ENCODE assay signal across 8 mouse cellular contexts in the genomic region with DNA sequence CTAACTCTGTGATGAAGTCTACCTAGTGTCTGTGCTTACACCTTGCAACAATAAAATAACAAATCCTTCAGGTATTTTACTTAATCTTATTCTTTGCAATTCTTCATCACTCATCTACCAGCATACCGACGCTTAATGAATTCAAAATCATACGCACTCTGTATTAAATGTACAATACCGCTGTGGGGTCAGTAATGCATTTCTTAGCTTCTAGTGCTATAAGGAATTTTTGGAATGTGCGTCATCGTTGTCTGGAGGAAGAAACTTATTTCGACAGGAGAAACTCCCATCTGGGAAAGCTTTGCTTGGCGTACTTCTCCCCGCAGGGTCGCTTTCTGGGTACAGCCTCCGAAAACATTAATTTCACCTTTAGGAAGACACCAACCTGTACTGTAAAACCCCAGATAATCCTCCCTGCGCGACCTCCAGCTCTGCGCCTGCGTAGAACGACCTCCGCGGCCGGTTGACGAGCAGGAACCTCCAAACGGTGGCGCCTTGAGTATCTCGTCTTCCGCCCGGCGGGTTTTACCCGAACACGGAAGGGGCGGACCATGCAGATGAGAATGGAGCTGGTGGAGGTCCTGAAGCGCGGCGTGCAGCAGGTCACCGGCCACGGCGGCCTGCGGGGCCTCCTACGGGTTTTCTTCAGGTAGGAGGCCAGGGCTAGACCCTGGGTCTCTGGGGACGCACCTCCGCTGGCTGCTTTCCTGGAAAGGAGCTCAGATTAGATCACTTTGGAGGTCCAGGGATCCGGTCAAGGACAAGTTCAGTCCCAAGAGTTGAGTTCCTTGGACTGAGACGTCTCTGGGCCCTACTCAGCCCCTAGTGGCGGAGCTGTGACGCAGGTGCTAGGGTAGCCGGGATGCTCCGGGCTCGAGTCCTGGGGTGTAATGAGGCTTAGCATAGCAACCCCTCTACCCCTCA. TPM values are rescaled to one million over a fixed set of nuclear protein-coding genes. Genes with fewer than 3 reads are reported as not detected.
DNase-seq lines count a peak whose midpoint lies in the region; ATAC-seq lines count a peak whose summit lies in the region.

A gene (plus strand): TSS at position 239 of the 924 bp plus-strand sequence.

- peak; percentile 94 for DNase-seq in ES-CJ7 (ENCODE audit: low read depth, low spot score)
- DNase-seq in cerebellum, adult 11 months: peak; percentile 93
- peak; percentile 95 for DNase-seq in forebrain, embryonic 14.5 days (ENCODE audit: low spot score)
- DNase-seq in heart, postnatal 14 days: peak; percentile 94 to 97
- peak; percentile 94 for DNase-seq in layer of hippocampus, adult 11-12 months (ENCODE audit: low spot score)
- DNase-seq in lung, adult 18-20 months: peak; percentile 94 to 95
- peak; percentile 93 for DNase-seq in testis, postnatal 14 days (ENCODE audit: low spot score)

- intact Hi-C loops in heart, postnatal 14 days (cut with DNase I): no loop called here

- no peaks in the 10 kb centered on the region for H3K9me3 ChIP-seq in forebrain, embryonic 14.5 days (replicated peaks; ENCODE audit: control insufficient read depth, low read length)
- H3K9me3 ChIP-seq in neural tube, embryonic 15.5 days (replicated peaks): no peaks in the 10 kb centered on the region

- H3K4me1 ChIP-seq in forebrain, embryonic 14.5 days (ENCODE audit: control insufficient read depth, insufficient read depth, low read length): peaks cover 5% of the 10 kb centered on the region
- peaks cover 25% of the 10 kb centered on the region for H3K4me1 ChIP-seq in neural tube, embryonic 15.5 days

- H3K9ac ChIP-seq in forebrain, embryonic 14.5 days (ENCODE audit: low read length): peak within 1 kb of the TSS; percentile 82
- peak within 1 kb of the TSS; percentile 87 for H3K9ac ChIP-seq in neural tube, embryonic 15.5 days (replicated peaks)

- WGBS in forebrain, embryonic 14.5 days: under 1% methylated on average over 46 of the region's 46 CpGs
- under 1% methylated on average over 46 of the region's 46 CpGs for WGBS in neural tube, embryonic 15.5 days

- peak within 1 kb of the TSS; percentile 76 for H3K4me2 ChIP-seq in forebrain, embryonic 14.5 days (ENCODE audit: low read length)
- peak within 1 kb of the TSS; percentile 83 for H3K4me2 ChIP-seq in neural tube, embryonic 15.5 days

- no peak within 1 kb of the TSS for H3K27ac ChIP-seq in forebrain, embryonic 14.5 days (ENCODE audit: low read depth, low read length)
- H3K27ac ChIP-seq in neural tube, embryonic 15.5 days (replicated peaks): peak within 1 kb of the TSS; percentile 86

- no peaks in the 10 kb centered on the region for H3K27me3 ChIP-seq in forebrain, embryonic 14.5 days (replicated peaks; ENCODE audit: control insufficient read depth, insufficient read depth, low read length)
- no peaks in the 10 kb centered on the region for H3K27me3 ChIP-seq in neural tube, embryonic 15.5 days (replicated peaks)

- peaks cover 38% of the 10 kb centered on the region for H3K36me3 ChIP-seq in forebrain, embryonic 14.5 days (ENCODE audit: control insufficient read depth, insufficient read depth, low read length)
- peaks cover 28% of the 10 kb centered on the region for H3K36me3 ChIP-seq in neural tube, embryonic 15.5 days

- ATAC-seq in forebrain, embryonic 14.5 days: peak; percentile 97
- ATAC-seq in neural tube, embryonic 15.5 days (ENCODE audit: low FRiP score): peak; percentile 93

- H3K4me3 ChIP-seq in forebrain, embryonic 14.5 days (ENCODE audit: low read depth, low read length): peak within 1 kb of the TSS; percentile 71
- peak within 1 kb of the TSS; percentile 86 for H3K4me3 ChIP-seq in neural tube, embryonic 15.5 days (replicated peaks)

RNA-seq across cellular contexts. Expression of the gene that starts here (rescaled TPM):
- polyA plus RNA-seq in forebrain, embryonic 14.5 days (2014; fragmentation: Nextera tagmentation; extraction: Ambion mirVana): 417 and 485 TPM in 2 replicates
- total RNA-seq in heart, postnatal 14 days (2021): 100 to 1,000 TPM; 667 to 680 TPM
- 358 and 402 TPM in 2 replicates for polyA plus RNA-seq in neural tube, embryonic 15.5 days (2015; fragmentation: Nextera tagmentation; extraction: Ambion mirVana)
